Mouse (Mus musculus): Measurements from ENCODE around the gene Prickle1. TPM values are rescaled to one million over a fixed set of nuclear protein-coding genes. Genes with fewer than 3 reads are reported as not detected.
A peak's percentile ranks its signal among the peaks of the same experiment; 100 is the strongest.

Gene Prickle1
- total RNA-seq, 4 experiments from 2014 or later, result 67.6 to 75.5 (median 72.2) TPM

GRCm38 (mm10) chr15:93594888-93595698 is 598 bp downstream of the Prickle1 start:
- peak; percentile 33 to 41 for DNase-seq (ENCODE audit: low spot score in 2 of 2)

- DNase-seq (ENCODE audit: low spot score in 2 of 2), result no peak
These were observed 1.3 kb downstream of the Prickle1 start for GRCm38 (mm10) chr15:93594296-93594887.

GRCm38 (mm10) chr15:93592596-93592995 is 3.1 kb downstream of the Prickle1 start:
- no peak for DNase-seq (ENCODE audit: low spot score in 2 of 2)

- DNase-seq (ENCODE audit: low spot score in 2 of 2), result no peak
These were observed 3.8 kb downstream of the Prickle1 start for GRCm38 (mm10) chr15:93591831-93592321.

GRCm38 (mm10) chr15:93591371-93591770 is 4.3 kb downstream of the Prickle1 start:
- no peak for DNase-seq (ENCODE audit: low spot score in 2 of 2)

GRCm38 (mm10) chr15:93588401-93588800 is 7.3 kb downstream of the Prickle1 start:
- DNase-seq (ENCODE audit: low spot score in 2 of 2), result no peak

GRCm38 (mm10) chr15:93587660-93588059 is 8.0 kb downstream of the Prickle1 start:
- no peak for DNase-seq (ENCODE audit: low spot score in 2 of 2)

- DNase-seq (ENCODE audit: low spot score in 2 of 2), result no peak
These were observed 12.6 kb downstream of the Prickle1 start for GRCm38 (mm10) chr15:93583051-93583450.

GRCm38 (mm10) chr15:93581736-93582135 is 14.0 kb downstream of the Prickle1 start:
- no peak for DNase-seq (ENCODE audit: low spot score in 2 of 2)

GRCm38 (mm10) chr15:93579899-93580298 is 15.8 kb downstream of the Prickle1 start:
- DNase-seq (ENCODE audit: low spot score in 2 of 2), result peak; percentile 45 to 53

GRCm38 (mm10) chr15:93579100-93579499 is 16.6 kb downstream of the Prickle1 start:
- no peak for DNase-seq (ENCODE audit: low spot score in 2 of 2)

GRCm38 (mm10) chr15:93576361-93576760 is 19.3 kb downstream of the Prickle1 start:
- no peak for DNase-seq (ENCODE audit: low spot score in 2 of 2)

GRCm38 (mm10) chr15:93575884-93576283 is 19.8 kb downstream of the Prickle1 start:
- peak; percentile 53 to 76 for DNase-seq (ENCODE audit: low spot score in 2 of 2)

GRCm38 (mm10) chr15:93572889-93573288 is 22.8 kb downstream of the Prickle1 start:
- DNase-seq (ENCODE audit: low spot score in 2 of 2), result no peak

- no peak for DNase-seq (ENCODE audit: low spot score in 2 of 2)
These were observed 24.7 kb downstream of the Prickle1 start for GRCm38 (mm10) chr15:93570881-93571495.

- DNase-seq (ENCODE audit: low spot score in 2 of 2), result no peak
These were observed 26.8 kb downstream of the Prickle1 start for GRCm38 (mm10) chr15:93568911-93569310.

- DNase-seq (ENCODE audit: low spot score in 2 of 2), result no peak
These were observed 28.0 kb downstream of the Prickle1 start for GRCm38 (mm10) chr15:93567546-93568307.

GRCm38 (mm10) chr15:93563491-93563890 is 32.2 kb downstream of the Prickle1 start:
- no peak for DNase-seq (ENCODE audit: low spot score in 2 of 2)

- DNase-seq (ENCODE audit: low spot score in 2 of 2), result no peak
These were observed 34.2 kb downstream of the Prickle1 start for GRCm38 (mm10) chr15:93561540-93561939.

- DNase-seq (ENCODE audit: low spot score in 2 of 2), result no peak
These were observed 37.3 kb downstream of the Prickle1 start for GRCm38 (mm10) chr15:93558421-93558820.

GRCm38 (mm10) chr15:93555719-93556118 is 40.0 kb downstream of the Prickle1 start:
- DNase-seq (ENCODE audit: low spot score in 2 of 2), result no peak
